Mouse (Mus musculus) brain, adult 2 months (tissue): ENCODE measurements around the gene Fes.

Source experiments
- DNase-seq: peaks from one replicate; pipeline ENCODE4 v3.0.0; 2011; ENCODE audit warnings: low read depth, low spot score

Fes gene

GRCm38 (mm10) chr7:80346173-80346572 is 41.6 kb downstream of the Fes start:
- DNase-seq: no peak

DNA sequence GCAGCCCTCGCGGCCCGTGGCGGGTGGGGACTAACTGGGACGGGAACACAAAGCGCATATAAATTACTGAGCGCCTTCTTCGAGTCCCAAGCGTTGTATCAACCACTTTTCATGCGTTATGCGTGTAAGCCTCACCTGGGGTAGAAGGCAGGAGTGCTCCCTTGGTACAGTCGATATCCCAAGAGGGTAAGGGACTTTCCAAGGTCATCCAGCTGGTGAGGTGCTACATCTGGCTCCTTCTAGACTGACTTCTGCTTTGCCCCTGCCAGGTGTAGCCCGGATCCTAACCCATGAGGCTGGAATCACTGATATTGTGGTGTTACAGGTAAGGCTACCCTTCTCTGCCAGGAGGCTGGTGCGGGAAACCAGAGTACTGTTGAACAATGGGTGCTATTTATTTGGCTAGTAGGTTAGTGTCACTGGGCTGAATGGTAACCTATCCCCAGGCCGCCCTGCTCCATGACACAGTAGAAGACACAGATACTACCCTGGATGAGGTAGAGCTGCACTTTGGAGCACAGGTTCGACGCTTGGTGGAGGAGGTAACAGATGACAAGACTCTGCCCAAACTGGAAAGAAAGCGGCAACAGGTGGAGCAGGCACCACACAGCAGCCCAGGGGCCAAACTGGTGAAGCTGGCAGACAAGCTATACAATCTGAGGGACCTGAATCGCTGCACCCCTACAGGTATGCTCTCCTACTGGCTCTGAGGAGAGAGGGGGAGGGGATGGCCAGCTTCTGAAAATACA is 44.3 kb downstream of the Fes start:
- DNase-seq: no peak

DNA sequence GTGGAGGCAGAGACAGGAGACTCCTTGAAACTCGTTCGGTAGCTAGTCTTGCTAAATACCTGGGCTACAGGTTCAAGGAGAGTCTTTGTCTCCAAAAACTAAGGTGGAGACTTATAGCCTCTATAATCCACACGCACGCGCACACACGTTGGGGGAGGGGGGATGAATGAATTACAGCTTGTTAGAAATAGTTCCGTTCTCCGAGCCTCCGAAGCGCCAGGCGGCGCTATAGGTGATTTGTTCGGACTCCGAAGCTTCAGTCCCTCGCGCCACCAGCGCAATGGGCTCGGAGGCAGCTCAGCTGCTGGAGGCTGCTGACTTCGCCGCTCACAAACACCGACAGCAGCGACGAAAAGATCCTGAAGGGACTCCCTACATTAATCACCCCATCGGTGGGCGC is 44.9 kb downstream of the Fes start, which contains the start of gene Hddc3:
Hddc3 (plus strand) TSS at position 247 of the 400 bp plus-strand sequence.
- peak; percentile 98 for DNase-seq

GRCm38 (mm10) chr7:80341793-80342192 is 46.0 kb downstream of the Fes start:
- no peak for DNase-seq

DNA sequence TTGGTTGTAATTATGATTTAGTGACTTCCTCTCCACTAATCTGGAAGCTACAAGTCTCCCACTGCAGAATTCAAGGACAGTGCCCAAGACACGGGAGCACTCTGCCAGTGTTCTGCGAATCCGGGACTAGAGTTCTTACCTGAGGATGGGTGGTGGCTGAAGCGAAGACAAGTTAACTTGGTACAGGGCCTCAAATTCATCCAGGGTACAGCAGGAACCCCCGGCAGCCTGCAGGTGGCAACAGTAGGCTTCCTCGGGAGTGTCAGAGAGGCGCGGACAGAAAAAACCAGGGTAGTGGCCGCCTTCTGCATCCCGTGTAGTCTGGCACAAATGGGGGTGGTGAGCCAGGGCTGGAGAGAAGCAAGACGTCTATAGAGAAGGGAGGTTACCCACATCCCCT is 47.0 kb downstream of the Fes start, which contains the start of gene Unc45a:
Unc45a (minus strand) TSS at position 213 of the 400 bp plus-strand sequence.
- DNase-seq: peak; percentile 92

DNA sequence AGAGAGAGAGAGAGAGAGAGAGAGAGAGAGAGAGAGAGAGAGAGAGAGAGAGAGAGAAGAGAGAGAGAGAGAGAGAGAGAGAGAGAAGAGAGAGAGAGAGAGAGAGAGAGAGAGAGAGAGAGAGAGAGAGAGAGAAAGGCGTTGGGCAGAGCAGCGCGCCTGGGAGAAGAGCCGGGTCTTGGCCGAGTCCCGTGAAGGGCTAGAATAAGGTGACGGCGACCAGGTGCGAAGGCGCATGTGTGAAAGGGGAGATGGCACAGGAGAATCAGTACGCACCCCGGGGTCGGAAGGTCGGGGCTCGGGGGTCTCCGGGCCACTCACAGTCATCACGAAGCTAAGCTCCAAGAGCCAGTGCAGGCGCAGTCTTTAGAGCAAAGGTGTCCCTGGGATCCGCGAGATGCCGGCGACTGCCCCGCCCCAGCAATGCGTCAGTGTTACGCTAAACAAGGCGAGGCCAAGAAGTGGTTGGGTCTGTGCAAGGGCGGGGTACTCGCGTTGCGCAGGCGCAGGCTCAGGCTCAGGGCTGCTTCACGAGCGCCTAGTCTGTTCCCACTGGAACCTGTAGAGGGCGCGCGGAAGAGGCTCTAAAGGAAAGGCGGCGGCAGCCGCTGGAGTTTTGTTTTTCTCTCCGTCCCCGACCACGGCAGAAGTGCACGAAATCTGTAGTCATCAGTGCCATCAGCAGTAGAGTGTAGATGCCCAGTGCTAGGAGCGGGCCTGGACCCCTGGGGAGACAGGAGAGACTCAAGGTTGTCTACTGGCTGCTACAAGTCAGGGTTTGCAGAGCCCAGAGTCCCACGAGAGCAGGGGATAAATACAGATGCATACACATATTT is 47.7 kb downstream of the Fes start:
- peak; percentile 99 for DNase-seq

DNA sequence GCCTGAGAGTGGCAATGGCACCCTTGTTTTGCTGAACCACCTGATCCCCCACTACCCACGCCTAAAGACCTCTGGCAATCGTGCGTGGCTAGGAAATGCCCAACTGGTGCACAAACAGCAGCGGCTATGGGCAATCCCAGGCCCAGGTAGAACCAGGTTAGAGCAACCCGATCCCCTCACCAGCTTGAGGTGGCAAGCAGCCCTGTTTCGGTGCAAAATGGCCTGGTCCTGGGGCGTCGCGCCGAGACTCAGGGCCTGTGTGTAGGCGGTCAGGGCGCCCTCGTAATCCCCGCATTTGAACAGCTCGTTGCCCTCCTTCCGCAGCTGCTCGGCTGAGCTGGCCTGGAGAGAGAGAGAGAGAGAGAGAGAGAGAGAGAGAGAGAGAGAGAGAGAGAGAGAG is 48.4 kb downstream of the Fes start:
- peak; percentile 58 for DNase-seq

- DNase-seq: no peak
These were observed 50.8 kb downstream of the Fes start for GRCm38 (mm10) chr7:80336932-80337331.

DNA sequence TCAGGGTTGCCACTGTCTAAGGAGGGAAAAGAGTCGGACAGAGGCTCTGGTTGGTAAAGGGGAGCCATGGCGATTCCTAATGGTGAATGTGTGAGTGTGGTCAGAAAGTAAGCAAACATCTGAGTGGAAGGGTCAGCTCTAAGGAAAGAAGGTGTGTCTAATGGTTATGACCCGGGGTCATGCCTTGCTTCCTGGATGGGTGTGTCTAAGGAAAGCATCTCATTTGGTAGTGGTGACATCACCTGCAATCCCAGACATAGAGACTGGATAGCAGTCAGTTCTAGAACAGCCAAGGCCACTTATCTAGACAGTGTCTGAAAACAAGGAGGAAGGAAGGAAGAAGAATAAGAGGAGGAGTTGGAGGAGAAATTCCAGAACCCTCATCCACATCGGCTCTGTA is 52.9 kb downstream of the Fes start:
- no peak for DNase-seq

DNA sequence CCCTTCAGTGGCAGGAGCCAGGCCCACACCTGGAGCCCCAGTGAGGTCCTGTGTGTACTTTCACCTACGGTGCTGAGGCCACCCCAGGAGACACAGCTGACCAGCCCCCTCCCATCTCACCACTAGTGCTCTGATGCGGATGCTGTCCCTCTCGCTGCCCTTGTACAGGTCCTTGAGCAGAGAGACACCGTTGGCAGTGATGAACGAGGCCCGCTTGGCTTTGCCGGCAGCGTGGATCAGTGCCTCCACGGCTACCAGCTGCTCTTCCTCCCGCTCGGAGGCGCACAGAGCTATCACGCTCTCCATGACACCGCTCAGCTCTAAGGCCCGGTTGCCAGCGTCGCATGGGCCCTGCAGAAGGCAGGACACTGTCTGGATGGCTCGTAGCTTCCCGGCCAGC is 56.3 kb downstream of the Fes start:
- DNase-seq: no peak

GRCm38 (mm10) chr7:80330278-80330677 is 57.5 kb downstream of the Fes start:
- peak; percentile 83 for DNase-seq
